Mouse (Mus musculus) layer of hippocampus, postnatal 14 days (tissue): Measurements from ENCODE around the gene Podxl. TPM values are rescaled to one million over a fixed set of nuclear protein-coding genes. Genes with fewer than 3 reads are reported as not detected.

Experiments
- DNase-seq, 2 experiments: peaks; one replicate each; pipeline ENCODE4 v3.0.0; 2021 to 2022; ENCODE audit warnings: low spot score in 2 of 2, mixed read lengths in 1 of 2
- total RNA-seq, 2 experiments: library from RNA; stranded (reverse); gene quantifications; 2 replicates each; pipeline ENCODE4 v1.2.3; 2021

Gene Podxl
- total RNA-seq, 2 experiments from 2014 or later, result 16.4 to 18.9 TPM

DNA sequence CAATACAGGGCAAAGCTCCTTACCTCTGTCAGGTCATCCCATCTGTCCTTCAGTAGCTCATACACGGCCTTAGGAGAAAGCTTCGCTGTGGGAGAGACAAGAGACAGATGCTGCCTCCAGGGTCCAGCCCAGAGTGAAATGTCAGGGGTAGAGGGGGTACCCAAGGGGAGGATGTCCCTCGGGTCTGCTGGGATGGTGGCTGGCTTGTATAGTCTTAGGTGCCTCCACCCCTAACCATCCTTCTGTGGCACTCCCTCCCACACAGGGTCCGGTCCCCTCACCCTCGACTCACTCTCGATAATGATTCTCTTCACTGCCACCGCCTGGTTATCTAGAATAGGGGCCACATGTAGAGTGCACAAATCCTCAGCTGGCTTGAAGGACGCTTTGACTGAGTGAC lies 39.1 kb downstream of the Podxl start:
- no peak for DNase-seq

DNA sequence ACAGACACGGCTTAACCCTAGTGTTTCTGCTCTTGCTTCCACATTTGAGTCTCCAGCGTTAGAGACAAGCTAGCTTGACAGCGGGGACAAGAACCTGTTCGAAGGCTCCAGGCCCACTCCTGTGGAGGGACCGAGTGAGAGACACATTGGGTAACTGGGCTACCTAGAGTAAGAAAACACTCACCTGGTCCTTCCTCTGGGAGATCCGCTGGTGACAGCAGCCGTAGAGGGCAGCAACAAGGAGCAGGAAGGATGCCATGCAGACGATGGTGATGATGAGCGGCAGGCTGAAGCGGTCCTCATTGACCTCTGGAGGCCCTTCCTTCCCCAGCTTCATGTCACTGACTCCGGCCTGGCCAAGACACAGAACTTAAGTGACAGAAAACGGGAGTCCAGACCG lies 39.7 kb downstream of the Podxl start:
- DNase-seq, result no peak

DNA sequence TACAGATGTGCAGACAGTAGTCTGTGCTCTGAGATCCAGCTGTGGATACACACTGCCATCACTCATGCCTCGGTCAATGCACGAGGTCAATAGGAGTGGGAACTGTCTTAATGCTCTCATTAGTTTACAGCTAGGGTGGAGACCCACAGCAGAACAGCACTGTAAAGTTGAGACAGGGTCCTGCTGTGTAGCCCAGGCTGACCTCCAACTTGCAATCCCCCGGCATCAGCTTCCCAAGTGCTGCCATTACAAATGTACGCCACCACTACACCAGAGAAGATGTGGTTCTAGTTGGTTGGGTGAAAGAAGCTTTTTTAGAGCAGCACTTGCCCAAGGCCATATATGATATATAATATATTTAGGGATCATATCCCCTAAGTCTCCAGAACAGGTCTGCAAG lies 40.1 kb downstream of the Podxl start:
- no peak for DNase-seq

DNA sequence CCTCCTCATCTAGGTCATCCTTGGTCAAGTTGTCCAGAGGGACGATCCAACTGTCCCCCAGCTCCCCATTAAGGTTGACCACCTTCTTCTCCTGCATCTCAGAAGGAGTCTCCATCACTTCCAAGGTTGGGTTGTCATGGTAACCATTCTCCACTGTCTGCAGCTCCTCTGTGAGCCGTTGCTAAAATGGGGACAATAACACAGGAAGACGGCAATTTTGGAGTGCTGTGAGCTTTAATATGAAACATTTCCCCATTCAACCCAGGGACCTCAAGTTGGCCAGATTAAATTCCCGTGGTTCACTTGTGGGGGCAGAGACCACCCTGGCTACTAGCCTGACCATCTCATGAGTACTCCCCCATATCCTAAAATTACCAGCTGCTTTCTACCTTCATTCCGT lies 40.7 kb downstream of the Podxl start:
- DNase-seq, result no peak

DNA sequence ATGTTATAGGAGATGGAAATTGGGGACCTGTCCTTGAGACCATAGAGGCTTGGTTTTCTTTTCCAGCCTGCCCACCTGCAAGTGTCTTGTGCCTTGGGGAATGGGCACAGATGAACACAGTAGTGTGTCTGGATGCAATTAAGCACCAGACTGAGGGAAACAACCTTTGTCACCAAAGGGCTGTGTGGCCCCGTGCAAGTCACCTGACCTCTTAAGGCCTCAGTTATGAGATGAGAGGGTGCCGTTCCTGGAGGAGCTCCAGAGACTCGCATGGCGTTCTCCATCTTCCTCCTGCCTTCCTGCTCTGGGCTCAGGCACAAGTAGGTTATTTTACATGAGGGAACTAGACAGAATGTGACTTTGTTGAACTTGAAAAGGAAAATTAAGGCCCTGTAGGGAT lies 41.3 kb downstream of the Podxl start:
- no peak for DNase-seq

DNA sequence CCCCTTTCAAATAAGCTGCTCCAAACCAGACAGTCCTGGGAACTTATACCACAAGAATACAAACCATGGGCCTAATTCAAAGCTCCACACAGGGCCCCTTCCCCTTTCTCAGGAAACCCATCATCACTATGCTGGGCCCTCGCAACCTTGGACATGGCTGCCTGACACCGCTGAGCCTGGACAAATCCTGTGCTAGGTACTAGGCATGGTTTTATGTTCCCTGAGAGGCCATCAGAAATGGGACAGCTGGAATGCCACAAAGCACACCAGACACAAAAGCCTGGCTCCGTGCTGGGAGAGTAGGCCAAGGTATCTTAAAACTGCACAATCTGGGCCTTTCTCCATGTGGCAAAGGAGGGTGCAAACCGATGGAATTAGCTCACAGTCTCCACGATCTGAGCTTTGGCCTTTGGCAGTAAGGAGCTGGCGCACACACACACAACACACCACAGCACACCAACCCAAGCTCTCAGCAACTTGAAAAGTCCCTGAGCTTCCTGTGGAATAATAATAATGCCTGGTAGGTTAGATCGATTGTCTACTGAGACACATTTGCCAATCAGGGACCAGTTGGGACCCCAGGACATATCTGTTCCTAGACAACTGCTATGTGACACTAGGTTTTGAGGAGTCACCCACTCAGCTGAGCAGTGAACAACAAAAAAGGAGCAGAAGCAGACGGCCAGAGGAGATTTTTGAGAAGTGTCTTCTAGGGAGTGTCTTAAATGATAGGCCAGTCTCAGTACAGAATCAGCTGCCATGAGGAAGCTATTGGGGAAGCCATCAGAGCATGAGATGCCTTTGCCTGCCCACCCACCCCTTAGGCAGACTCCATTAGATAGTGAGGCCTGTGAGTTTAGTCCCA lies 42.1 kb downstream of the Podxl start:
- DNase-seq, result no peak

DNA sequence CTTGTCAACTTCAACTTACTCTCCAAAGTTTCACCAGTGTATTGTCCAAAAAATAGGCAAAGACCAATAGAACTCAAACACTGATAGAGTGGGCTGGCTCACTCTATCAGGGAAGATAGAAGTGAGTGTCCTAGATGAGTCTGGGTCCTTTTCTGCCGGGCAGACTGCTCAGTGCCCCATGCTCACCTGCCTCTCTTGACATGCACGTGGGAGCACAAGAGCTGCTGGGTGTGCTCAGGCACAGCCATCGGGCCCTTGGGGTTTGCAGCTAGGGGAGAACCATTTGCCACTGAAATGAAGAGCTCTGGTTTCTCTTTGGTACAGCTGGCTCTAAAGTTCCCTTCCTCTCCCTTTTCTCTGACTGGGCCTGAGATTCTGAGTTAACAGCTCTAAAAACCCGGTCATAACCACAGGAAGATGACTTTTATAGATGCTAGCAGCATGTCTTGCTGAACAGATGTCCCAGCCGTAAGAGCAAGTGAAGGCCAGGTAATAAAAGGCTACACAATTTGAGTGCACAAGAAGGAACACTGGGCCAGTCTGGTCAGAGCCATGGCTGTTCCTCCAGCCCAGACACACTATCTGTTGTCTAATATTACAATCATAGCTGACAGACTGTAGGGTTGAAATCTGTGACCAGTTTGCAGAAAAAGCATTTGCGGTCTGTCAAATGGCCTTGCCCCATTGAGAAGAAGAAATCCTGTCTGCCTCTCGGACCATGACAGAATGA lies 43.1 kb downstream of the Podxl start:
- DNase-seq, result no peak

DNA sequence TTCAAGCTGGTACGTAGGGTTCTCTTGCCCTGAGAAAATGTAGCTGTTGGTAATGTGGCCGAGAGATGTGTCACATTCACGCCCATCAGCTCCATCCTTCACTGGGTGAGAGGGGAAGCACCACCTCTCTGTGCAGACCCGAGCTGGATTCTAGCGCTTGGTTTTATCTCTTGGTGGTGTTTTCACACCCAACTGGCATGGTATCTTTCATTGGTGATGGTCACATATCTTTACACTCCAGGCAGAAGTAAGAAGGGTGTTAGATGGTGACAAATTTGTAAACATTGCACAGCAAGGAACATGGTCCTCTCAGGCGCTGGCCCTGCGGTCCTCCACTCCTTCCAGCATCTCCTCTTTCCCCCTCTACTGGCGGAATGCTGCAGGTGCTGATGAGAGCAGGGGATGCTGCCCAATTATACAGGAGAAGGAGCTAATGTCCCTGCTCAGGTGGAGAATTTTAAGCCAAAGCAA lies 44.7 kb downstream of the Podxl start:
- DNase-seq, result no peak

DNA sequence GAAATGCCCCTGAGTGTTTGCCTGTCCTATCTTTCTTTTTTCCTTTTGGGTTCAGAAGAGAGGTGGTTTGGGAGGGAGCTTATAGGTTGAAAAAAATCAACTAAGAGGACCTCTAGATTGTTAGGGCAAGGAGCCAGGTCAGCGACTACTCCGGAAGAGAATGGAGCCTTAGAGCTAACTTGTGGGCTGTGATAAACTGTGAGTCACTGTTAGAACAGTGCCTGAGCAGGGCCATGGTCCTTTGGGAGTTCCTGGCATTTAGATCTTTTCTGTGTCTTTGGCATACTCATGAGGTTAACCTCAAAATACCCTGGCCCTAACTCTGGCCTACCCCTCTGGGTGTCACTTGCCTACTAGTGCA lies 45.5 kb downstream of the Podxl start:
- no peak for DNase-seq

DNA sequence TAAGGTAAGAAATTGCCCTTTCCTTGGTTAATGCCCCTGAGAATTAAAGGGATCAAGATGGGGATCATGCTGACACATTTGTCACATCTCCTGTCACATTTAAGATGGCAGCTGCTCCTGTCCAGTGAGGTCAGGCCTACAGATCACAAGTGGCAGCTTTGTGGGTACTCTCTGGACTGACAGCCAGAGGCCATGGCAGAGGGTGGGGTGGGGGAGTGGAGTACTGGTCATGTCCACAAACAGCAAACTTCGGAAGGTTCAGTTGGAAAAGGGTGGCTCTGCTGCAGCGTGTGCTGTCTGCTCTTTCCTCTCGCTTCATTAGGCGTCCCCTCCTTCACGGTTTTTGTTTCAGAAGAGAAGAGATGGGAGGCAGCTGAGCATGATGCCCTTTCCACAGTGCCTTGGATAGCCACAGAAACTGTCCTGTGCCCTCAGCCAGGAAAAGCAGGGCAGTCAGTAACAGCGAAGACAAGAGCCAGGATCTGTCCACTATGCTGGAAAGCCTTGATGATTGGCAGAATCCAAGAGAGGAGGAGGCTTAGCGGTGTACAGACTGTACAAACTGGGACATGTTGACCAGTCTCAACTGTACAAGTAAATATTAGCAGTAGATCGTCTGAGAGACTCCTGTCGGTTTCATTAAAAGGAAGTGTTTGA lies 46.0 kb downstream of the Podxl start:
- DNase-seq, result no peak

DNA sequence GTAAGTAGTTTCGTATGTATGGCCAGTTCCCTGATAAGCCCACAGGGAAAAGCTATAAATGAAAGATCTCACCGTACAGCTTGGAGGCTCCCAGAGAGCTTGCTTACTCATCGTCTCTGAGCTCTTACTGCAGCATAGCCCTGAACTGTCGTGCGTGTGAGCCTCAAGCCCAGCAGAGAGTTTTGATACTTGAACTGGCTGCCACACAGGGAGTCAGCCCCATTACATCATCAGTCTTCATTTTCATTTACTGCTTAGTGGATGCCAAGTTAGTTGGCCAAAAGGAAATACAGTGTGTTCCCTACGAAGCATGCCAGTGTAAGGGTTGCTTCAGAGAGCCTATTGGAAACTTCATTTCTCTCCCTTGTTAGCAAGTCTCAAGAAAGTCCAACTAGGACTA lies 50.1 kb downstream of the Podxl start:
- DNase-seq, result no peak

DNA sequence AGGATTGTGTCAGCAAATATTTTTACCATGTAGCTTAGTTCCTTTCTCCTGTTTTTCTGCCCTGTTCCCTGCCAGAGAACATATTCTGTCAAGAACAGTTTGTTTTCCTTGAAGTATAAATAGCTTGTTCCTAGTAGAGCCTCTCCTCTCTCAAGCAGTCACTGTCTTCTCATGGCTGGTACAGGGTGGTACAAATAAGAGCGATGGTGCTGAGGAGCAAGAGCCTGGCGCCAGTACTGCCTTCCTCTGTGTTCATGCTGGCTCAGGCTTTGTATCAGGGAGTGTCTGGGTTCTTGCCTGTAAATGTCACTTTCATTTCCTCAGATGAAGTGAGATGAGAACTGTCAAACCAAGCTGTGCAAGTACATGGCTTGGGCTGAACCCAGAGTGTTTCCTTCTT lies 61.2 kb downstream of the Podxl start:
- peak in 1 of 2 experiments; percentile 39 for DNase-seq

DNA sequence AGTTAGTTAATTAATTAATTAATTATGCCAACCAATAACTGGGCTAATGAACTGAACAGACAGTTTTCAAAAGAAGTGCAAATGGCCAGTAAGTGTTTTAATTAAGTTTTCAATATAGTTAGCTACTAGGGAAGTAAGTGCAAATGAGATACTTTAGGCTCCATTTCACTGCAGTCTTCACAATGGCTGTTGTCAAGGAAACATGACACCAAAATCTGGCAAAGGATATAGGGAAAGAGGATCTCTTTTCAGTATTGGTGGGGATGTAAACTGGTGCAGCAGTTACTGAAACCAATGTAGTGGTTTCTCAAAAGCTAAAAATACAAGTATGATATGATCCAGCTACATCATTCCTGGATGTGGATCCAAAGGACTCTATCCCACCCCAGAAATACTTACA lies 63.1 kb downstream of the Podxl start:
- DNase-seq, result no peak

DNA sequence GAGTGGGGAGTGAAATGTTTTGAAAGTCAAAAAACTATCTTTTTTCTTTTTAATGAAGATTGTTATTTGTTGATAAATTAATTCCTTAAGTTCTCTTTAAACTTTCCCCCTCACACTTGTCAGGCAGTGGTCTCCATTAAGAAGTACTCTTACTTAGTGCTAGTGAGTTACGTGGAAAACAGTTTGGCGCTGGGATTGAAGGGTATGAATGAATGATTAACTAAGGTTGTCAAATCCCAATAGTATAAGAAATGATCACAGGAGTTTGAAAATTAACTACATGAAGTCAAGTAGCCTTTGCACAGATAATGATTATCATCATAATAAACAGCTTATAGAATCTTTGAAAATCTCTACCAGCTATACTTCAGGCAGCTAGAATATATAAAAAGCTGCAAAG lies 63.5 kb downstream of the Podxl start:
- DNase-seq, result no peak

DNA sequence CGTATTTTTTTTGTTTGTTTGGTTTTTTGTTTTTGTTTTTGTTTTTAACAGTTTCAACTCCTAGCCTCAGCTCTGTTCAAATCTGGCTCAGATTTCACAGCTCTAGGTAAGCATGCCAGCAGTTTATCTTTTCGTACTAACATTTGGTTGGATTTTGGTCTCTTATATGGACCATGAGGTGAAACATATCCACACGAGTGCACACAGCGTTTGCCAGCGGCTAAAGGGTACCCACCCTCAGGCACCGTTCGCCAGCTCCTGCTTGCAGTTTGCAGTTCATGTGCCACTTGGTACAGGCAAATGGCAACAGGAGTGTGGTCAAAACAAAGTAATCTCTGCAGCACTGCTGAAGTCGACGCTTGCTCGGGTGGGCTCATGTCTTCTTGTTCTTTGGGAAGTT lies 63.9 kb downstream of the Podxl start:
- no peak for DNase-seq

DNA sequence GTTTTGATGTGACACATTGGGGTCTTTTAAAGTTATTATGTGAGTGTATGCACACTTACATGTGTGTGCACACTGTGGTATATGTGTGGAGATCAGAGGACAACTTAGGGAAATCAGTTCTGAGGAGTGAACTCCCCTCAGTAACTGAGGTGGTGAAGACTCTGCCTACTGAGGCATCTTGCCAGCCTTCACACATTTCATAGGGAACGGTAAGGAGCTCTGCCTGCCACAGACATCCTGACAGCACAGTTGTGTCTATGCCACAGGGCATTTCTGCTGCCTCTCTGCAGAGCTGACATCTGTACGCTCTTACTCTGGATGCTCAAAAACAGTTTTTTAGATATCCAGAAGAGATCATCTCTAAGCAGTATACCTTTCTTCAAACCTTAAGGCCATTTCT lies 67.6 kb downstream of the Podxl start:
- DNase-seq, result no peak

DNA sequence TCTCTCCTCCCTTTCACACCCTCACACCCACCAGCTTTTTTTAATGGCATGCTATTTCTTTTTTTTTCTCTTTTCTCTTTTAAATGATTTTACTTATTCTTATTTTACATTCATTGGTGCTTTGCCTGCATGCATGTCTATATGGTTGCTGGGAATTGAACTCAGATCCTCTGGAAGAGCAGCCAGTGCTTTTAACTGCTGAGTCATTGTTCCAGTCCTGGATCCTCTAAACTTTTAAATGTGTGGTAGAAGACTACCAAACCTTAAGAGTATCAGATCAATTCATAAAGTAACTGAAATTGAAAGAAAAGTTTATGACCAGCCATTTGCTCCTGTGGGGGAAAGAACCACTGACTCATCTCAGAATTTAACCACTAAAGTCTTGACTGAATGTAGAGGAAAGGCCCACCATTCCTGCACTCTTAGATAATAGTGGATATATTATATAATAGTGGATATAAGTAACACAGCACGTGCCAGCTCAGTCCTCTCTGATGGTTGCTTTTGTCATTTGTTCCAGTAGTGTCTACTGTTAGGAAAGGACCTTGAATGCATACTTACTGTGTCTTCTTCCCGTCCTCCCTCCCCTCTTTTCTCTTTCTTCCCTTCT lies 68.6 kb downstream of the Podxl start:
- no peak for DNase-seq

DNA sequence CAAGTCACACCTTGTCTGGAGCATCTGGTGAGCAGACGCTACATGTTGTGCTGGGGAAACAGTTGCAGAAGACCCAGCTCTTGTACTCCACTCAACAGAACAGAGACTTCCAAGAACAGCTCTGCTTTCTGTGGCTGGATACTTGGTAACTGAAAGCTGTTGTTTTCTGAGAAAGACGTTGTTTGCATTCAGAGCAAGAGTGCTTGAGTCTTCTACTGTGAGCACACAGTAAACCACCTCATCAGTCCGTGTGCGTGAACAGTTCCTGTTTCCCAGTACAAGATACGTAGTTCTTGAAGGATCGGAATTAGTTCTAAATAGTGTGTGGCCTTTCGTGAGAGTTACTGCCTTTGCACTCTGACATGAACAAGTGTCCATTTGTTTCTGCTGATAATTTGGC lies 73.8 kb downstream of the Podxl start:
- no peak for DNase-seq

DNA sequence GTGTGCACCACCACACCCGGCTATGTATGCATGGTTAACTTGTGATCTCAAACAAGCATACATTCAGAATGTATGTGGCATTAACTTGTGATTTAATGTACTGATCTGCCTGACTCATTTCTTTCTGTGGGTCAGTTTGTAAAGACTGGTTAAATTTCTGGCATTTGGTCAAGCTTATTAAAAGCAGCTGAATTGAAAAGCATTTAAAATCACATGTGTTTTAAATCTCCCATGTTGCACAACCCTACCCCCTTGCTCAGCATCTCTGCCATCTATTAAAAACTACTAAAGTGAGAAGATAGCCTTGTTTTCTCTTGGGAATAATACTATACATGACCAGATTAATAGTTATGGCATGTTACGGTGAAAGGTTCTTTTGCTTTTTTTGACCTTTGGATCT lies 77.2 kb downstream of the Podxl start:
- no peak for DNase-seq

DNA sequence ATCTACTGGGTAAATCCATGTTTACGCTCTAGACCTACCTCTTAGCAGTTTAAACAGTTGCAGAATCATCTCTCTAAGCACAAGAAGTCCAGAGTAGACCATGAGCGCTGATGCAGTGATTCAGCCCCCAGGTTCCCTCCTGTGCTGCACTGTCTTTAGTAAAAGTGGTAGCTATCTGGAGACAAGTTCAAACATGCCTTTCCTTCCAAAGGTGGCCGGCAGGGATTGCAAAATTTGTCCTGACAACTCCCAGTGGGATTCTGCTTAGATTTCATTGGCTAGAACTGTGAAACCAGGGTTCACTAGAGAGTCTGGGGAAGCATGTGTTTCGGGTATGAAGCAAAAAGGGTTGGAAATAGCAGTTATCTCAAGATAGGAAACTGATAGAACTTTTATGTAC lies 83.8 kb downstream of the Podxl start:
- DNase-seq, result no peak

DNA sequence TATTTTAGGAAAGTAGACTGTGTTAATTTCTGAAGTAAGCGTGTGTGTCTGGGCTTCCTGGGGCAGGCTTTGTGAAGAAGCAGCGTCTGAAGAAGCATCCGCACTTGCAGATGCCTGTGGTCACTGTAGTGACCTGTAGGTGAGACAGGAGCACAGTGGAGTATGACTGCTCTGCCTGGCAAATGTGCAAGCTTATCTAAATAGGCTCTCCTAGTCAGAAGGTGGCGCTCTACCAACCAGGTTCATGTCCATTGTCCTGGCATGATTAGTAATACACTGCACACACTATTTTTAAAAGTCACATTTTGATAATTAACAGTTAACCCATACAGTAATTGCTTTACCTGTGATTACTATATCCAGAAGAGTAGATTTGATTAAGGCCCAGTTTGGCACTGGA lies 85.6 kb downstream of the Podxl start:
- no peak for DNase-seq
